8 mouse cellular contexts compared by ENCODE assay signal in the genomic region with DNA sequence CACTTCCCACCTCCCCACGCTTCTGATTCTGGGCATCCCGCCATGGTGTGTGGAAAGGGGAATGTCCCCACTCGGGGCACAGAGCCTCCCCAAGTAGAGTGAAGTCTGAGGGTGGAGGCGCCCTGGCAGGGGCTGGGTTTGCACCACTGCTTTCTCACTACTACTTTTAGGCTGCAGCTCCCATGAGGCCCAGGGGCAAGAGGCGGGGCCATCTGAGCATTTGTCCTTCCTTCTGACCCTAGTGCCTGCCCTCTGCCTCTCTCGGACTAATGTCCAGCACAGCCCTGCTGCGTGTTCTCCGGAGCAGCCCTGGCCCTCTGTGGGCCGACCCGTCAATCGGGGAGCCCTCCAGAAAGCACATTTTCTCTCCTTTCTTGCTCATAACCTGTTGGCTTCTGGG. TPM values are rescaled to one million over a fixed set of nuclear protein-coding genes. Genes with fewer than 3 reads are reported as not detected.
DNase-seq lines count a peak whose midpoint lies in the region; ATAC-seq lines count a peak whose summit lies in the region.

No protein-coding gene starts in this region.

- peak overlapping the region; percentile 36 for H3K4me3 ChIP-seq in forebrain, embryonic 10.5 days
- H3K4me3 ChIP-seq in forebrain, embryonic 14.5 days (ENCODE audit: low read depth, low read length): no peak overlapping the region

- no peaks in the 10 kb centered on the region for H3K36me3 ChIP-seq in forebrain, embryonic 10.5 days (replicated peaks)
- H3K36me3 ChIP-seq in forebrain, embryonic 14.5 days (ENCODE audit: control insufficient read depth, insufficient read depth, low read length): no peaks in the 10 kb centered on the region

- H3K4me1 ChIP-seq in forebrain, embryonic 10.5 days: peaks cover 74% of the 10 kb centered on the region
- peaks cover 7% of the 10 kb centered on the region for H3K4me1 ChIP-seq in forebrain, embryonic 14.5 days (ENCODE audit: control insufficient read depth, insufficient read depth, low read length)

- H3K27me3 ChIP-seq in forebrain, embryonic 10.5 days (ENCODE audit: poor library complexity, severe bottlenecking): peaks cover 89% of the 10 kb centered on the region
- H3K27me3 ChIP-seq in forebrain, embryonic 14.5 days (replicated peaks; ENCODE audit: control insufficient read depth, insufficient read depth, low read length): no peaks in the 10 kb centered on the region

- no peak overlapping the region for H3K4me2 ChIP-seq in forebrain, embryonic 14.5 days (ENCODE audit: low read length)

- no peaks in the 10 kb centered on the region for H3K9me3 ChIP-seq in forebrain, embryonic 10.5 days
- H3K9me3 ChIP-seq in forebrain, embryonic 14.5 days (replicated peaks; ENCODE audit: control insufficient read depth, low read length): no peaks in the 10 kb centered on the region

- 51% methylated on average over 11 of the region's 11 CpGs for WGBS in forebrain, embryonic 10.5 days
- WGBS in forebrain, embryonic 14.5 days: 48% methylated on average over 11 of the region's 11 CpGs

- no peak overlapping the region for H3K9ac ChIP-seq in forebrain, embryonic 14.5 days (ENCODE audit: low read length)

- no peak for ATAC-seq in forebrain, embryonic 14.5 days

- DNase-seq in forebrain, embryonic 10.5 days (ENCODE audit: extremely low spot score, low spot score): no peak
- DNase-seq in forebrain, embryonic 14.5 days (ENCODE audit: low spot score): no peak
- DNase-seq in CD4-positive, CD25-positive, alpha-beta regulatory T cell, adult 2 months (ENCODE audit: low read depth, low spot score): peak; percentile 40
- DNase-seq in heart, adult 18-20 months: peak; percentile 80 to 88
- peak; percentile 71 for DNase-seq in kidney, postnatal 14 days
- peak; percentile 14 to 52 for DNase-seq in natural killer cell, adult 2 months (ENCODE audit: low spot score in 2 of 2)
- no peak for DNase-seq in ovary, postnatal 10 days (ENCODE audit: low spot score)
- no peak for DNase-seq in right cerebral cortex, postnatal 25 days

- H3K27ac ChIP-seq in forebrain, embryonic 10.5 days: peak overlapping the region; percentile 67
- no peak overlapping the region for H3K27ac ChIP-seq in forebrain, embryonic 14.5 days (ENCODE audit: low read depth, low read length)

RNA-seq across cellular contexts. Expression of gene Rap1gap, which starts 59.7 kb away (rescaled TPM):
- polyA plus RNA-seq in forebrain, embryonic 10.5 days (2016; fragmentation: Nextera tagmentation; extraction: Ambion mirVana): 3.8 and 4.0 TPM in 2 replicates
- 25.5 and 32.7 TPM in 2 replicates for polyA plus RNA-seq in forebrain, embryonic 14.5 days (2014; fragmentation: Nextera tagmentation; extraction: Ambion mirVana)
- total RNA-seq in heart, adult 18-20 months (2021): 10 to 100 TPM; 14.2 to 14.8 TPM

Comparison
In these comparisons a context has a peak if more than half of its experiments do, and no peak if none do; other contexts are left out.
1. DNase-seq: peak in CD4-positive, CD25-positive, alpha-beta regulatory T cell, adult 2 months (single experiment), heart, adult 18-20 months (2 of 2), kidney, postnatal 14 days (single experiment) and natural killer cell, adult 2 months (2 of 2); none in forebrain, embryonic 10.5 days (single experiment), forebrain, embryonic 14.5 days (single experiment), ovary, postnatal 10 days (single experiment) and right cerebral cortex, postnatal 25 days (single experiment).